Comparison of ENCODE assay signal across 7 mouse cellular contexts in the genomic region with DNA sequence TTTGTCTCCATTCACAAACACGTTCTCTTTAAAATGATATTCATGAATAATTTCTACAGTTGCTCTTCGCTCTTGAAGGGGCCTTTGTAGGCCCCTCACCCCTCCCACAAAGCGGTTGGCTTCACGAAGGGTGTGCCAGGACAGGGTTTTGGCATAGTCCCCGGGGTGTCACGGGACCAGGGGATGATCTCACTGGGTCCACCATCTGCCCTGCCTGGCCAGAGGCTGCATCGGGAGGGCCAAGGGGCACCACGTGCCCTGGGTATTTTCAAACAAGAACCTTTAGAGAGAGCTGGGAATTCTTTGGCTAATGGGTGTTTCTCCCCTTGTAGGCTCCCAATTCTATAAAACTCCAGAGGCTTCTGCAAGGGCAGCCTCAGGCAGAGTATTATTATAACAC. TPM values are rescaled to one million over a fixed set of nuclear protein-coding genes. Genes with fewer than 3 reads are reported as not detected.
A peak's percentile ranks its signal among the peaks of the same experiment; 100 is the strongest.
DNase-seq lines count a peak whose midpoint lies in the region; ATAC-seq lines count a peak whose summit lies in the region.

No protein-coding gene starts in this region.

- intact Hi-C loops in heart, postnatal 10 days (cut with DNase I) = no loop called here

- peak; percentile 58 for DNase-seq in ovary, adult 18-20 months (ENCODE audit: low spot score)
- no peak for DNase-seq in ovary, postnatal 14 days (ENCODE audit: low spot score)
- peak; percentile 96 to 97 for DNase-seq in cerebellum, postnatal 10 days
- peak; percentile 88 to 91 for DNase-seq in heart, postnatal 10 days
- peak; percentile 70 to 85 for DNase-seq in left cerebral cortex, adult 9 months (ENCODE audit: low spot score in 2 of 2)
- DNase-seq in embryo, embryonic 11 days = no peak

- no peak for ATAC-seq in inflammation-experienced regulatory T-cells, adult 6 months

RNA-seq across cellular contexts. Expression of gene Mapt, which starts 41.2 kb away (rescaled TPM):
- 10 to 100 TPM; 40.7 to 52.8 TPM for total RNA-seq in heart, postnatal 10 days (2021)
- polyA plus RNA-seq in inflammation-experienced regulatory T-cells, adult 6 months (2017; shearing (Covaris generic)) = under 1 TPM in 1 of 3 experiments, not detected in 2; 0.41 TPM

Comparison
In these comparisons a context has a peak if more than half of its experiments do, and no peak if none do; other contexts are left out.
1. DNase-seq: peak in ovary, adult 18-20 months (single experiment), cerebellum, postnatal 10 days (2 of 2), heart, postnatal 10 days (2 of 2) and left cerebral cortex, adult 9 months (2 of 2); none in ovary, postnatal 14 days (single experiment) and embryo, embryonic 11 days (single experiment).